Mouse (Mus musculus): ENCODE results near the gene Ppp3ca. TPM values are rescaled to one million over a fixed set of nuclear protein-coding genes. Genes with fewer than 3 reads are reported as not detected.

Ppp3ca gene
- polyA plus RNA-seq, 1 experiment from 2014 or later: 153 TPM

GRCm38 (mm10) chr3:136736021-136736420, 66.1 kb downstream of the Ppp3ca start:
- ATAC-seq (replicated peaks): no peak
- 7% methylated on average over 1 of the region's 1 CpGs for WGBS

GRCm38 (mm10) chr3:136736773-136737298, 66.9 kb downstream of the Ppp3ca start:
- Histone ChIP-seq H3K36me3 (no peaks in the 10 kb centered on the region), H3K27ac (replicated peaks) (no peak overlapping the region), H3K9me3 (no peaks in the 10 kb centered on the region), H3K4me1 (peaks cover 13% of the 10 kb centered on the region), H3K9ac (replicated peaks) (no peak overlapping the region), H3K4me2 (replicated peaks) (no peak overlapping the region), H3K4me3 (no peak overlapping the region), H3K27me3 (no peaks in the 10 kb centered on the region)
- ATAC-seq (replicated peaks): no peak
- 93% methylated on average over 7 of the region's 7 CpGs for WGBS

More at GRCm38 (mm10) chr3:136736021-136736420, 66.1 kb downstream of the Ppp3ca start:
- peaks cover 13% of the 10 kb centered on the region for H3K4me1 ChIP-seq
- H3K4me2 ChIP-seq (replicated peaks): no peak overlapping the region
- no peak overlapping the region for H3K27ac ChIP-seq (replicated peaks)
- no peak overlapping the region for H3K9ac ChIP-seq (replicated peaks)
- H3K27me3 ChIP-seq: no peaks in the 10 kb centered on the region
- no peaks in the 10 kb centered on the region for H3K36me3 ChIP-seq
- no peaks in the 10 kb centered on the region for H3K9me3 ChIP-seq
- H3K4me3 ChIP-seq: no peak overlapping the region

GRCm38 (mm10) chr3:136738474-136738873, 68.5 kb downstream of the Ppp3ca start:
- no peak for ATAC-seq (replicated peaks)
- no peak overlapping the region for H3K9ac ChIP-seq (replicated peaks)
- H3K27ac ChIP-seq (replicated peaks): no peak overlapping the region
- 100% methylated on average over 1 of the region's 1 CpGs for WGBS
- H3K4me3 ChIP-seq: no peak overlapping the region
- H3K9me3 ChIP-seq: no peaks in the 10 kb centered on the region
- no peaks in the 10 kb centered on the region for H3K36me3 ChIP-seq
- H3K4me2 ChIP-seq (replicated peaks): no peak overlapping the region
- peaks cover 8% of the 10 kb centered on the region for H3K4me1 ChIP-seq
- H3K27me3 ChIP-seq: no peaks in the 10 kb centered on the region

- Histone ChIP-seq H3K36me3 (no peaks in the 10 kb centered on the region), H3K4me1 (peaks cover 8% of the 10 kb centered on the region), H3K27me3 (no peaks in the 10 kb centered on the region), H3K9me3 (no peaks in the 10 kb centered on the region), H3K9ac (replicated peaks) (no peak overlapping the region), H3K27ac (replicated peaks) (no peak overlapping the region), H3K4me2 (replicated peaks) (no peak overlapping the region), H3K4me3 (no peak overlapping the region)
- WGBS: 95% methylated on average over 5 of the region's 5 CpGs
- ATAC-seq (replicated peaks): no peak
Observed at GRCm38 (mm10) chr3:136738914-136739313, 69.0 kb downstream of the Ppp3ca start.

- no peak for ATAC-seq (replicated peaks)
- WGBS: 62% methylated on average over 5 of the region's 5 CpGs
- H3K4me2 ChIP-seq (replicated peaks): no peak overlapping the region
Observed at GRCm38 (mm10) chr3:136741659-136742058, 71.7 kb downstream of the Ppp3ca start.

GRCm38 (mm10) chr3:136742258-136743057, 72.5 kb downstream of the Ppp3ca start:
- peaks cover 8% of the 10 kb centered on the region for H3K4me1 ChIP-seq
- H3K36me3 ChIP-seq: no peaks in the 10 kb centered on the region
- no peak for ATAC-seq (replicated peaks)
- H3K9ac ChIP-seq (replicated peaks): no peak overlapping the region
- no peaks in the 10 kb centered on the region for H3K9me3 ChIP-seq
- WGBS: 94% methylated on average over 9 of the region's 9 CpGs
- H3K4me3 ChIP-seq: no peak overlapping the region
- H3K27ac ChIP-seq (replicated peaks): no peak overlapping the region
- H3K27me3 ChIP-seq: no peaks in the 10 kb centered on the region
- H3K4me2 ChIP-seq (replicated peaks): no peak overlapping the region

More at GRCm38 (mm10) chr3:136741659-136742058, 71.7 kb downstream of the Ppp3ca start:
- Histone ChIP-seq H3K9me3 (no peaks in the 10 kb centered on the region), H3K36me3 (no peaks in the 10 kb centered on the region), H3K9ac (replicated peaks) (no peak overlapping the region), H3K4me3 (no peak overlapping the region), H3K27ac (replicated peaks) (no peak overlapping the region), H3K4me1 (peaks cover 8% of the 10 kb centered on the region), H3K27me3 (no peaks in the 10 kb centered on the region)

GRCm38 (mm10) chr3:136744295-136744897, 74.5 kb downstream of the Ppp3ca start:
- Histone ChIP-seq H3K9me3 (no peaks in the 10 kb centered on the region), H3K9ac (replicated peaks) (no peak overlapping the region), H3K27me3 (no peaks in the 10 kb centered on the region), H3K36me3 (no peaks in the 10 kb centered on the region), H3K27ac (replicated peaks) (no peak overlapping the region), H3K4me2 (replicated peaks) (no peak overlapping the region), H3K4me3 (no peak overlapping the region), H3K4me1 (peaks cover 18% of the 10 kb centered on the region)
- ATAC-seq (replicated peaks): no peak
- 58% methylated on average over 10 of the region's 10 CpGs for WGBS

GRCm38 (mm10) chr3:136745456-136745855, 75.5 kb downstream of the Ppp3ca start:
- no peak for ATAC-seq (replicated peaks)
- H3K27ac ChIP-seq (replicated peaks): no peak overlapping the region
- no peak overlapping the region for H3K4me2 ChIP-seq (replicated peaks)
- H3K4me1 ChIP-seq: peaks cover 23% of the 10 kb centered on the region
- no peak overlapping the region for H3K9ac ChIP-seq (replicated peaks)
- no peaks in the 10 kb centered on the region for H3K9me3 ChIP-seq
- no peaks in the 10 kb centered on the region for H3K27me3 ChIP-seq
- H3K36me3 ChIP-seq: no peaks in the 10 kb centered on the region
- WGBS: 51% methylated on average over 7 of the region's 7 CpGs
- no peak overlapping the region for H3K4me3 ChIP-seq

- peak; percentile 29; the same call in 1 of the 2 replicates for ATAC-seq (replicated peaks)
- H3K4me3 ChIP-seq: no peak overlapping the region
Observed at GRCm38 (mm10) chr3:136748761-136749476, 79.0 kb downstream of the Ppp3ca start.

GRCm38 (mm10) chr3:136749477-136749797, 79.5 kb downstream of the Ppp3ca start:
- Histone ChIP-seq H3K36me3 (no peaks in the 10 kb centered on the region), H3K4me1 (peaks cover 35% of the 10 kb centered on the region), H3K9me3 (no peaks in the 10 kb centered on the region), H3K27me3 (no peaks in the 10 kb centered on the region), H3K27ac (replicated peaks) (no peak overlapping the region), H3K9ac (replicated peaks) (no peak overlapping the region), H3K4me2 (replicated peaks) (no peak overlapping the region), H3K4me3 (no peak overlapping the region)
- ATAC-seq (replicated peaks): peak; percentile 44; the same call in 1 of the 2 replicates

More at GRCm38 (mm10) chr3:136748761-136749476, 79.0 kb downstream of the Ppp3ca start:
- no peak overlapping the region for H3K4me2 ChIP-seq (replicated peaks)
- H3K4me1 ChIP-seq: peaks cover 35% of the 10 kb centered on the region
- no peak overlapping the region for H3K27ac ChIP-seq (replicated peaks)
- no peaks in the 10 kb centered on the region for H3K27me3 ChIP-seq
- 55% methylated on average over 6 of the region's 6 CpGs for WGBS
- H3K9me3 ChIP-seq: no peaks in the 10 kb centered on the region
- H3K9ac ChIP-seq (replicated peaks): no peak overlapping the region
- no peaks in the 10 kb centered on the region for H3K36me3 ChIP-seq

GRCm38 (mm10) chr3:136749951-136750350, 80.0 kb downstream of the Ppp3ca start:
- WGBS: 22% methylated on average over 2 of the region's 2 CpGs

GRCm38 (mm10) chr3:136752126-136752716, 82.3 kb downstream of the Ppp3ca start:
- Histone ChIP-seq H3K36me3 (no peaks in the 10 kb centered on the region), H3K27me3 (no peaks in the 10 kb centered on the region), H3K9ac (replicated peaks) (no peak overlapping the region), H3K4me2 (replicated peaks) (no peak overlapping the region), H3K4me3 (no peak overlapping the region), H3K27ac (replicated peaks) (no peak overlapping the region), H3K9me3 (no peaks in the 10 kb centered on the region), H3K4me1 (peaks cover 27% of the 10 kb centered on the region)
- whole genome bisulfite sequencing: 9% methylated on average over 5 of the region's 5 CpGs
- no peak for ATAC-seq (replicated peaks)

More at GRCm38 (mm10) chr3:136749951-136750350, 80.0 kb downstream of the Ppp3ca start:
- Histone ChIP-seq H3K4me3 (no peak overlapping the region), H3K9me3 (no peaks in the 10 kb centered on the region), H3K4me1 (peaks cover 35% of the 10 kb centered on the region), H3K27me3 (no peaks in the 10 kb centered on the region), H3K36me3 (no peaks in the 10 kb centered on the region), H3K9ac (replicated peaks) (no peak overlapping the region), H3K27ac (replicated peaks) (no peak overlapping the region), H3K4me2 (replicated peaks) (no peak overlapping the region)
- ATAC-seq (replicated peaks): no peak
